Mouse (Mus musculus) heart, embryonic 15.5 days (tissue): Measurements from ENCODE around the gene Hoxa7. TPM values are rescaled to one million over a fixed set of nuclear protein-coding genes. Genes with fewer than 3 reads are reported as not detected.
A peak's percentile ranks its signal among the peaks of the same experiment; 100 is the strongest.

Experiments used
- ATAC-seq: fragments of 200-750 bp; cut with Nextera tagmentation; replicated peaks from 2 replicates; pipeline ENCODE4 v1.8.0; 2017; ENCODE audit warnings: low read depth, moderate TSS enrichment; ENCODE audit not compliant: insufficient number of reproducible peaks, insufficient read depth, low FRiP score
- H3K27ac ChIP-seq: fragments of 300-500 bp; sonication (generic); 2 replicates; pipeline ENCODE4 v1.5.1; 2015; ENCODE audit warnings: mild to moderate bottlenecking, inconsistent platforms
- H3K27me3 ChIP-seq: fragments of 300-500 bp; sonication (generic); 2 replicates; pipeline ENCODE4 v1.6.1; 2015; ENCODE audit warnings: inconsistent platforms
- H3K36me3 ChIP-seq: fragments of 300-500 bp; sonication (generic); 2 replicates; pipeline ENCODE4 v1.6.1; 2015; ENCODE audit warnings: mild to moderate bottlenecking, inconsistent platforms
- H3K4me1 ChIP-seq: fragments of 300-500 bp; sonication (generic); replicated peaks from 2 replicates; pipeline ENCODE4 v1.6.1; 2015; ENCODE audit warnings: inconsistent platforms
- H3K4me2 ChIP-seq: fragments of 300-500 bp; sonication (generic); 2 replicates; pipeline ENCODE4 v1.6.1; 2015; ENCODE audit warnings: inconsistent platforms, mild to moderate bottlenecking, moderate library complexity
- H3K4me3 ChIP-seq: fragments of 300-500 bp; sonication (generic); 2 replicates; pipeline ENCODE4 v1.5.1; 2015; ENCODE audit warnings: mild to moderate bottlenecking, inconsistent platforms
- H3K9ac ChIP-seq: fragments of 300-500 bp; sonication (generic); 2 replicates; pipeline ENCODE4 v1.6.1; 2015; ENCODE audit warnings: mild to moderate bottlenecking, inconsistent platforms
- H3K9me3 ChIP-seq: fragments of 300-500 bp; sonication (generic); replicated peaks from 2 replicates; pipeline ENCODE4 v1.6.1; 2016; ENCODE audit warnings: inconsistent platforms
- WGBS: fragments of 180-500 bp; shearing (Covaris S2); methylation state at CpG from one replicate; pipeline ENCODE4 v1.1.7; 2015; ENCODE audit warnings: mixed read lengths; 5-methylcytosine and 5-hydroxymethylcytosine counted together
- microRNA counts: library from miRNA; unstranded; fragments of <30 nt; microRNA quantifications from one replicate; lab custom pipeline; 2016
- microRNA-seq: library from miRNA; unstranded; fragments of <30 nt; microRNA quantifications from one replicate; pipeline ENCODE4, GENCODE M21; 2016
- polyA plus RNA-seq: library from polyadenylated mRNA; unstranded; fragments of >200 nt; fragmentation: Nextera tagmentation; extraction: Ambion mirVana; gene quantifications from 2 replicates; pipeline ENCODE4 v1.2.1, GENCODE M21; 2015

Hoxa7 gene
- polyA plus RNA-seq, 1 experiment from 2014 or later = 0.54 TPM

DNA sequence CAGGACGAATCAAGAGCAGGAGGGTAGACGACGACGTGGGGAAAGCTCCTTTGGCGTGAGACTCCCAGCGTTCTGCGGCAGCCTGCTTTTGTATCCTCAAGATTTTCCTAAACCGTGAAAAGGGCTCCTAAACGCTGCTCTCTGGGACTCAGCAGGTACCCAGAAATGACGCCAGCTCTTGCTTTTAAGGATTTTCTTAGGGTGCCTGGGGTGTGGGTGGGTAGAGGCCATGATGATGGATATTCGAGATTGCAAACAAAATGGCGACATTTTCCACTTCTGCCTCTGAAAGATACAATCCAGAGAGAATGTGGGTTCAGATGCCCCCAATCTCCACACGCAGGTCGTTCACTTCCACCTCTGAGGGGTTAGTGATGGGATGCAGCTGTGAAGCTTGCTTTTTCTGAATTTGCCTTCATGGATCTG is 53.9 kb downstream of the Hoxa7 start:
- Histone ChIP-seq H3K4me2 (peak overlapping the region; percentile 47; the same call in 1 of the 2 replicates), H3K4me1 (peaks cover 26% of the 10 kb centered on the region), H3K27ac (peak overlapping the region; percentile 12; the same call in 1 of the 2 replicates), H3K9ac (no peak overlapping the region), H3K4me3 (peak overlapping the region; percentile 31; the same call in 1 of the 2 replicates), H3K36me3 (no peaks in the 10 kb centered on the region), H3K9me3 (no peaks in the 10 kb centered on the region), H3K27me3 (peaks cover 97% of the 10 kb centered on the region)
- ATAC-seq = no peak
- 21% methylated on average over 14 of the region's 14 CpGs for WGBS

DNA sequence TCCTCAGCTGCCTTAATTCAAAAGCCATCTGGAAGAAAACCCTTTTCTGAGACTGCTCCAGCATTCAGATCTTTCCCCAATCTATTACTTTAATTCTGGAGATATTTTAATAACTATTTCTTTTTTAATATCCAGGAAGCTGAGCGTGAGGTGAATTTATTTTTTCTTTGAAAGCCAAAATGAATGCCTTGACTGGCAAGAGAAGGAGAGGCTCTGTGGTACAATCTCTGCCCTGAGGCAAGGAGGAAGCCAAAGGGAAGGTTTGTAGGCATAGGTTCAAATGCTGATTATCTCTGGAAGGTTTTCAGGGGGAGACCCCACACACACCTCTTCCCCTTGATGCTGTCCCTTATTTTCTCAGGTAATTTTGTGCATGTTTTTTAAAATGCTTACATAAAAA is 54.5 kb downstream of the Hoxa7 start:
- peak overlapping the region; percentile 31; the same call in 1 of the 2 replicates for H3K4me3 ChIP-seq
- peak overlapping the region; percentile 47; the same call in 1 of the 2 replicates for H3K4me2 ChIP-seq
- H3K9ac ChIP-seq = no peak overlapping the region
- no peak for ATAC-seq
- H3K4me1 ChIP-seq = peaks cover 21% of the 10 kb centered on the region
- peak overlapping the region; percentile 65; the same call in 1 of the 2 replicates for H3K27ac ChIP-seq
- H3K9me3 ChIP-seq = no peaks in the 10 kb centered on the region
- peaks cover 97% of the 10 kb centered on the region for H3K27me3 ChIP-seq
- H3K36me3 ChIP-seq = no peaks in the 10 kb centered on the region
- WGBS = 26% methylated on average over 1 of the region's 1 CpGs

DNA sequence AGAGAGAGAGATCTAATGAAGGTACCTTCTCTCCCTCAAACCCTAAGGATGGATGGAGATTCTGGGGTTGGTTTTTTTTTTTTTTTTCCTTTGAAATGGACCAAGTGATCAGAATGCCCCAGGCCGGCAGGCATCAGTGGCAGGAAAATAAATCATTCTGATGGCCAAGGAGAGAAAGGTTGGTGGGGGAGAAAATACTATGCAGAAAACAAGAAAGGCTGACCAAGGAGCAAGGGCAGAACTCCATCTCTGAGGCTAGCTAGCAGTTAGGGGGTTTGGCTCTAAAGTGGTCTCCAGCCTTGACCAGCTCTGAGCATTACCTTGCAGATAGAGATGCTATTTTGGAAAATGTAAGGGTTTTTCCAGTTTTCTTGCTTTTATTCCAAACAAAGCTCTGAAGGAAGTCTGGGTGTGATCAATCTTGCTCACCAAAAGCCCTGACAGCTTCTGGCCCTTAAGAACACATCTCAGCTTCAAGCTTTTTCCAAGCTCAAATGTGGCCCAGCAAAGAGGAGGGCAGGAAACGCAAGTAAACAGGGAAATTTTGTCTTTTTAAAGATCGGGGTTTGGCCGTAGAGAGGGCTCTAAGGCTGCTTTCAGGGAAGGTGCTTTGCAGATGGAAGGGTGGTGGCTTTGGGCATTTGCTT is 55.1 kb downstream of the Hoxa7 start:
- Histone ChIP-seq H3K4me1 (peaks cover 20% of the 10 kb centered on the region), H3K9me3 (no peaks in the 10 kb centered on the region), H3K9ac (no peak overlapping the region), H3K4me2 (peak overlapping the region; percentile 51; the same call in 1 of the 2 replicates), H3K27ac (peak overlapping the region; percentile 65; the same call in 1 of the 2 replicates), H3K4me3 (peak overlapping the region; percentile 31; the same call in 1 of the 2 replicates), H3K27me3 (peaks cover 97% of the 10 kb centered on the region), H3K36me3 (no peaks in the 10 kb centered on the region)
- 18% methylated on average over 4 of the region's 4 CpGs for WGBS
- no peak for ATAC-seq

DNA sequence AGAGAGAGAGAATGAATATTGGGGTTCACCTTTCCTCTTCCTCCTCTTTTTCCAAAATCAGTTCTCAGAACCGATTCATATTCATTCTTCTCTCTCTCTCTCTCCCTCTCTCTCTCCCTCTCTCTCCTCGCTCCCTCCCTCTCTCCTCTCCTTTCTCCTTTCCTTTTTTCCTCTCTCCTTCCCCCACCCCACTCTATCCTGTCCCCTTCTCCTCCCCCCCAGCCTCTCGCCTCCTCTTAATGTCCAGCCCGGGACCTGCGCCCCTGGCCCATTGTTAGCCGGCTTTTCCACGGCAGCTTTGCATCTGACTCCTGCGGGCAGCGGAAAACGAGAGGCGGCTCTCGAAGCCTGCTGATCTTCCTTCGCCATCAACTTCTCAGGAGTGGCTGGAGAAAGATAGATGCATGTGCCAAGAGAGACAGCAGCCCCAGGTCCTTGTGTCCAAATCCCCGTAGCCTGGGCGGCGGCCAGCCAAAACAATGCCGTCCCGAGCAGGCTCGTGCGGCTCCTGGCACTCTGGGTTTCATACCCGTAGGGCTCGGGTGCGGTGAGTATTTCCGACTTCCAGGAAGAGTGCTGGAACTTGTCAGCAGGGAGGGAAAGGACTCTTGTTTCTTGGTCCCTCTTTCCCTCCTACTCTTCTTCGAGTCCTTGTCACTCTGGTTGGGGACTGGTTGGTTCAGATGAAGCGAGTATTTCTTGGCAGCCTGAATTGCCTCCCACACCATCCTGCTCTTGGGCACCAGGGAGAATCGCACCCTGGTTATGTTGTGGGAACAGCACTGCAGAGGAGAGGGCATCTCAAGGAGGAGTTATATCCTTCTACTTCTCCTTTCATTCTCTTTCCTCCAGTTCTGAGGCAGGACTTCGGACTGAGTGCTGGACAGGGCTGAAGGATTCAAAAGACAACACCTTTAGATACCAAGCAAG is 55.9 kb downstream of the Hoxa7 start:
- Histone ChIP-seq H3K4me3 (peak overlapping the region; percentile 29), H3K9ac (0 out of 2 replicates have a peak overlapping the region, but pooled peaks have one; percentile 25), H3K27me3 (peaks cover 96% of the 10 kb centered on the region), H3K4me1 (peaks cover 20% of the 10 kb centered on the region), H3K9me3 (no peaks in the 10 kb centered on the region), H3K36me3 (no peaks in the 10 kb centered on the region), H3K4me2 (peak overlapping the region; percentile 51), H3K27ac (peak overlapping the region; percentile 65)
- 3% methylated on average over 28 of the region's 28 CpGs for WGBS
- ATAC-seq = no peak

DNA sequence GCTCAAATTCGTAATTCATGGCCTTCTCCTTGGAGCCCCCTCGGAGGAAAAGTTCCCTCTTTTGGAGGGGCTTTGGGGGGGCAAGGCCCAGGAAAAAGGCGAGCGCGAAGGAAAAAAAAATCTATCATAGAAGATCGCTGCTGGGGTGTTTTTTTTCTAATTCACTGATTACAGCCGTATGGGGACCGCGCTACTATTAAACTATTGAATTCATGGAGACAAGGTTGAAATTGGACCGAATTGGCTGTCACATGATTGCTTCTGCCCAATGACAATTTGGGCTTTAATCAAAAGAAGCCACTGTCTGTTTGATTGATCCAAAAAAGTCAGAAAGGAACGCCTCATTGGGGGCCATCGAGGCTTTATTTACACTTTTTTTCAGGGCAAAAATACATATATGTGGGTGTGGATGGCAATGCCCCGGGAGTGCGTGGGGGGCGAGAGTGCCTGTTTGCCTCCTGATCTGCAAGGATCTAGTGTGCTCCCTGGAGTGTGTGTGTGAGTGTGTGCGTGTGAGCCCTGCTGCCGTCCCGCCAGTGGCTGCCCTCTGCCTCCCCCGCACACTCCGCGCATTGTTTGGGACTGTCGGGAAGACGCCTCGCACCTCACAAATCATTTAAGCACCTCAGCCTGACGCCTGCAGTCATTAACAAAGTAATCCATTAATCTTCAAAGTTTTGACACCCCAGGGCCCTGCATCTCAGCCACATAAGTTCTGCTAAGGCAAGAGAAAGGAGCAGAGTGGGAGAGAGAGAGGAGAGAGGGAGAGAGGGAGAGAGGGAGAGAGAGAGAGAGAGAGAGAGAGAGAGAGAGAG is 56.8 kb downstream of the Hoxa7 start, which contains the start of gene Hoxa2:
Gene Hoxa2 (minus strand): TSS at position 206 of the 815 bp plus-strand sequence.
- Histone ChIP-seq H3K36me3 (no peaks in the 10 kb centered on the region), H3K4me1 (peaks cover 13% of the 10 kb centered on the region), H3K9me3 (no peaks in the 10 kb centered on the region), H3K27me3 (peaks cover 96% of the 10 kb centered on the region), H3K9ac (peak within 1 kb of the TSS; percentile 44; the same call in 1 of the 2 replicates), H3K27ac (peak within 1 kb of the TSS; percentile 68), H3K4me3 (peak within 1 kb of the TSS; percentile 47), H3K4me2 (peak within 1 kb of the TSS; percentile 51)
- under 1% methylated on average over 25 of the region's 25 CpGs for WGBS
- no peak for ATAC-seq

MicroRNAs encoded within 50 kb of the gene (microRNA counts, 519-probe panel; counts per million panel counts)
- 1,395 counts per million, percentile 7 among the panel's probes with 10 or more counts for microRNA mmu-miR-196b (lab: Ali Mortazavi, UCI)

Small RNA genes lying within 50 kb of the gene (microRNA-seq; reads per million reads assigned to microRNA genes)
- 390 reads per million, percentile 70 among the genes with 10 or more reads in this experiment for gene Mir196b

Other genes with a start within 250 kb of the Hoxa7 start
- gene Skap2, start 209.3 kb downstream of the Hoxa7 start, polyA plus RNA-seq = 13.5 and 21.8 TPM in 2 replicates
- gene Hoxa1, start 63.5 kb downstream of the Hoxa7 start, polyA plus RNA-seq = 0.59 and 1.1 TPM in 2 replicates
- 1.2 and 3.1 TPM in 2 replicates for gene Hoxa2, start 57.0 kb downstream of the Hoxa7 start, polyA plus RNA-seq
- gene 5730596B20Rik, start 44.4 kb downstream of the Hoxa7 start, polyA plus RNA-seq = 0.33 and 0.68 TPM in 2 replicates
- gene Hoxa4, start 30.1 kb downstream of the Hoxa7 start, polyA plus RNA-seq = 0.43 and 0.77 TPM in 2 replicates
- gene Hoxa5, start 17.3 kb downstream of the Hoxa7 start, polyA plus RNA-seq = 2.3 and 6.3 TPM in 2 replicates
- 0.27 TPM in 1 of 2 replicates, not detected in the other for gene Hoxa6, start 13.1 kb downstream of the Hoxa7 start, polyA plus RNA-seq
- 0.89 and 2.4 TPM in 2 replicates for gene Hoxa3, start 8.5 kb downstream of the Hoxa7 start, polyA plus RNA-seq
- gene Gm28308, start 8.5 kb downstream of the Hoxa7 start, polyA plus RNA-seq = not detected in 2 replicates
- gene Hoxa9, start 9.2 kb upstream of the Hoxa7 start, polyA plus RNA-seq = 0.13 and 0.24 TPM in 2 replicates
- gene Hoxa10, start 19.0 kb upstream of the Hoxa7 start, polyA plus RNA-seq = 0.19 and 0.55 TPM in 2 replicates
- gene Hoxa11, start 24.0 kb upstream of the Hoxa7 start, polyA plus RNA-seq = 0.06 TPM in 1 of 2 replicates, not detected in the other
- 0.09 TPM in 1 of 2 replicates, not detected in the other for gene Hoxa13, start 39.0 kb upstream of the Hoxa7 start, polyA plus RNA-seq
- 0.05 TPM in 1 of 2 replicates, not detected in the other for gene Evx1, start 91.6 kb upstream of the Hoxa7 start, polyA plus RNA-seq